Mouse (Mus musculus) heart, embryonic 13.5 days (tissue): ENCODE measurements at regions not wholly inside any gene's neighbourhood (a gene's known extent, or its start where the extent isn't known, plus 50 kb on each side); places are given as distances from the start of the nearest gene placed in this dataset.
"Not testable (repeated sequence)": the region's sequence is repeated elsewhere in the genome, so short reads cannot be mapped to it uniquely, and the experiment has no call there.

ENCODE experiments used
- ATAC-seq: fragments of 200-750 bp; cut with Nextera tagmentation; 2 replicates; pipeline ENCODE4 v1.8.0; 2017; ENCODE audit warnings: moderate TSS enrichment; ENCODE audit not compliant: insufficient number of reproducible peaks, low FRiP score, low TSS enrichment; ENCODE audit errors: extremely low read depth
- H3K27ac ChIP-seq: fragments of 300-500 bp; sonication (generic); replicated peaks from 2 replicates; pipeline ENCODE4 v1.5.1; 2015; ENCODE audit warnings: moderate library complexity, mild to moderate bottlenecking, inconsistent platforms
- H3K27me3 ChIP-seq: fragments of 300-500 bp; sonication (generic); replicated peaks from 2 replicates; pipeline ENCODE4 v1.6.1; 2015; ENCODE audit warnings: mild to moderate bottlenecking, inconsistent platforms
- H3K36me3 ChIP-seq: fragments of 300-500 bp; sonication (generic); 2 replicates; pipeline ENCODE4 v1.6.1; 2015; ENCODE audit warnings: mild to moderate bottlenecking, inconsistent platforms
- H3K4me1 ChIP-seq: fragments of 300-500 bp; sonication (generic); 2 replicates; pipeline ENCODE4 v1.6.1; 2015; ENCODE audit warnings: inconsistent platforms
- H3K4me2 ChIP-seq: fragments of 300-500 bp; sonication (generic); 2 replicates; pipeline ENCODE4 v1.6.1; 2015; ENCODE audit warnings: inconsistent platforms, mild to moderate bottlenecking, moderate library complexity
- H3K4me3 ChIP-seq: fragments of 300-500 bp; sonication (generic); 2 replicates; pipeline ENCODE4 v1.5.1; 2015; ENCODE audit warnings: moderate library complexity, mild to moderate bottlenecking, inconsistent platforms
- H3K9ac ChIP-seq: fragments of 300-500 bp; sonication (generic); 2 replicates; pipeline ENCODE4 v1.6.1; 2015; ENCODE audit warnings: inconsistent platforms, mild to moderate bottlenecking, moderate library complexity
- H3K9me3 ChIP-seq: fragments of 300-500 bp; sonication (generic); 2 replicates; pipeline ENCODE4 v1.6.1; 2016; ENCODE audit warnings: inconsistent platforms
- WGBS: fragments of 180-500 bp; shearing (Covaris S2); methylation state at CpG from one replicate; pipeline ENCODE4 v1.1.7; 2015; ENCODE audit warnings: mixed read lengths; 5-methylcytosine and 5-hydroxymethylcytosine counted together

DNA sequence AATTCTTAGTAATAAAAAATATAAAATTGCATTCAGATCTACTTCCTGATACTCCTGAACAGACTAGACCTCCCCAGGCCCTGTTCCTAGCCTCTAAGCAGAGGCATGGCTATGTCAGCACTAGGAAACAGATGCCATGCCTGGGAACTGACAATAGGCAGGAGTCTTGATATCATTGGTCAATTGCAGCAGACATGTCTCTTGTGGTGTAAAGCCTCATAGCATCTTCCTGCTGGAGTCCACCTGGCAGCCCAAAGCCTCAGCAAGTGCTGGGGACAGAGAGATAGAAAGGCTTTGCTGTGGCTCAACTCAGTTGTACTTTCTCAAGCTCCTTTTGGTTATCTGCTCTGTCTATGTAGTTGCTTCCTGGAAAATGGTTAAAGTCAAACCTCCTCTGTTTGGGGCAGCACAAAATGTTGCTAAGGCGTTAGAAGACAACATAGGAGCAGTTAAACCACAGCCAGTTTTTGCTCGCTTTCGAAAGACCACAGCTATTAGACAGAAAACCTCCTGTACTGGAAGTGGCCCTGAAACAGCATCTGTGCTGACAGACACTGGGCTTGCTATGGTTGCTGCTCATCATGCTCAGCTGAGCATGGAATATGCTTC lies 176.1 kb downstream of the Stard3nl start:
- not testable (repeated sequence) for H3K36me3 ChIP-seq, H3K27me3 ChIP-seq, H3K4me2 ChIP-seq, H3K4me1 ChIP-seq, H3K9ac ChIP-seq, H3K27ac ChIP-seq, H3K4me3 ChIP-seq, ATAC-seq, H3K9me3 ChIP-seq
- WGBS = 85% methylated on average over 3 of the region's 3 CpGs

- no peak overlapping the region for H3K9ac ChIP-seq
- ATAC-seq = no peak
Measured at GRCm38 (mm10) chr13:19204669-19205068, 190.9 kb downstream of the Stard3nl start.

GRCm38 (mm10) chr13:19202320-19202719 lies 193.3 kb downstream of the Stard3nl start:
- 81% methylated on average over 7 of the region's 7 CpGs for WGBS
- not testable (repeated sequence) for ATAC-seq

More at GRCm38 (mm10) chr13:19204669-19205068, 190.9 kb downstream of the Stard3nl start:
- Histone ChIP-seq H3K4me1 (no peaks in the 10 kb centered on the region), H3K9me3 (no peaks in the 10 kb centered on the region), H3K36me3 (no peaks in the 10 kb centered on the region), H3K27me3 (no peaks in the 10 kb centered on the region), H3K27ac (no peak overlapping the region), H3K4me3 (no peak overlapping the region), H3K4me2 (no peak overlapping the region)
- WGBS = 78% methylated on average over 1 of the region's 1 CpGs

More at GRCm38 (mm10) chr13:19202320-19202719, 193.3 kb downstream of the Stard3nl start:
- H3K9me3 ChIP-seq, H3K4me1 ChIP-seq, H3K27ac ChIP-seq, H3K27me3 ChIP-seq, H3K9ac ChIP-seq, H3K4me3 ChIP-seq, H3K4me2 ChIP-seq, H3K36me3 ChIP-seq: not testable (repeated sequence)
